Mouse (Mus musculus): ENCODE measurements around the gene Hyal2.

The Hyal2 gene

GRCm38 (mm10) chr9:107612945-107613569, 45.3 kb downstream of the Hyal2 start:
- peak; percentile 64 for DNase-seq

DNA sequence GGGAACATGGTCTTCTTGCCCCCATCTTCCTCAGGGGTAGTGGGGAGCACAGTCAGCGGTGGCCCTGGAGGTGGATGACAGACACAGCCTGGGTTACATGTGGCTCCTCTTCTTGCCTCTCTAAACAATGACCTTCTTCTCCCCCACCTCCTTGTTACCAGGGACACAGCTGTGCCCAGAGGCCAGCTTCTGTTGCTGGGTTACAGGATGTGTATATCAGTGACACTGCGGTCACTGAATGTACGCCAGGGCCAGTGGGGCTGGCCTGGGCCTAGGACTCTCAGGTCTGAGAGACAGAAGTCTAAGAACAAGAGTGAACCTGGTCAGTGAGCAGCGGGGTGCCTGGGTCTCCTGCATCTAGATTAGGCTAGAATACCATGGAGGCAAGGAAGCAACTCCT, 47.3 kb downstream of the Hyal2 start:
- DNase-seq = no peak

- no peak for DNase-seq
Observed at GRCm38 (mm10) chr9:107617461-107617860, 49.7 kb downstream of the Hyal2 start.

DNA sequence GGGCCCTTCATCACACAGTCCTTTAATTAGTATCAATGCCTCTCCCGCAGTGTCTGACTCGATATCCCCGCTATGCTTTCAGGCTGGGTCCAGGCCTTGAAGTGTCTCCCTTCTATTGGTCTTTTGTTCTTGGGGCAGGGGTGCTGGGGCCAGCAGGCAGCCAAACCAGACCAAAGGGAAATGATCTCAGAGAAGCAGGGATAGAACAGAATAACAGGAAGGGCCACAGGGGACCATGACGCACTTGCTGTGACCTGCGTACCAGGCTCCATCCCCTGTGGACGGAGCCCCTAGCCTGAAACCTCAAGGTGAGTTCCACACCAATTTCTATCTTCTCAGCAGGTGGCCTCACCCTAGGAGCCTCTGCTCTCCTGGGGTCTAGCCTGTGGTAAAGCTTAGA, 50.4 kb downstream of the Hyal2 start:
- DNase-seq = no peak

- DNase-seq = peak; percentile 88
Observed at GRCm38 (mm10) chr9:107618778-107619545, 51.2 kb downstream of the Hyal2 start.

DNA sequence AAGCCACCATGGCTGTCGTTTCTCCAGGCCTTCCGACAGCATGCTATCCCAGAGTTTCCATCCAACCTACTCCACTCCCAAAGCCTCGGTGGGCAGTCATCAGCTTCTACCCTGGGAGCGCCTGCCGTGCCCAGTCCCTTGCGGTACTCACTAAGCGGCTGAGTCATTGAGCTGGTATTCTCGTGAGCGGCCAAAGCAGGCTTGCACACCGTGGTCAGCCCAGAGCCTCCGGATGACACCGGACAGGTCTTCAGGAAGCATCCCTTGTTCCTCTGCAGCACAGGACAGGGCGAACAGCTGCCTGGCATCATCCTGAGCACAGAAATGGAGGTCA, 51.8 kb downstream of the Hyal2 start:
- no peak for DNase-seq

GRCm38 (mm10) chr9:107620954-107621353, 53.2 kb downstream of the Hyal2 start:
- peak; percentile 58 for DNase-seq

Data from kidney, postnatal 10 days (tissue).